Mouse (Mus musculus) brown adipose tissue, adult 24 weeks (tissue): ENCODE measurements around the gene Dop1a. TPM values are rescaled to one million over a fixed set of nuclear protein-coding genes. Genes with fewer than 3 reads are reported as not detected.

Experiments used
- H3K27ac ChIP-seq: fragments of 200-500 bp; replicated peaks from 2 replicates; pipeline ENCODE4 v1.5.1; 2012; ENCODE audit warnings: low read depth, mild to moderate bottlenecking, low read length
- H3K4me1 ChIP-seq: fragments of 200-500 bp; 2 replicates; pipeline ENCODE4 v1.6.1; 2012; ENCODE audit warnings: low read length, mixed read lengths; ENCODE audit not compliant: control insufficient read depth, insufficient read depth, insufficient read length
- H3K4me3 ChIP-seq: fragments of 200-500 bp; 2 replicates; pipeline ENCODE4 v1.5.1; 2012; ENCODE audit warnings: low read depth, mild to moderate bottlenecking, low read length, moderate library complexity; ENCODE audit not compliant: insufficient read depth
- polyA plus RNA-seq: library from polyadenylated mRNA; stranded (reverse); fragments of >200 nt; gene quantifications from 2 replicates; pipeline ENCODE4 v1.2.4, GENCODE M21; 2012; ENCODE audit not compliant: missing spikeins, insufficient read depth, insufficient read length

Dop1a gene
- polyA plus RNA-seq, result 7.5 and 7.6 TPM in 2 replicates

- H3K4me1 ChIP-seq, result no peaks in the 10 kb centered on the region
- H3K4me3 ChIP-seq, result peak within 1 kb of the TSS; percentile 77
- H3K27ac ChIP-seq, result peak within 1 kb of the TSS; percentile 41
Observed at GRCm38 (mm10) chr9:86466990-86467870, at the start of gene Dop1a. Dop1a (plus strand) TSS chr9:86467154.

- no peak overlapping the region for H3K27ac ChIP-seq
- H3K4me1 ChIP-seq, result no peaks in the 10 kb centered on the region
- no peak overlapping the region for H3K4me3 ChIP-seq
Observed at GRCm38 (mm10) chr9:86417971-86418370, 49.0 kb upstream of the Dop1a start.

- H3K27ac ChIP-seq, result no peak overlapping the region
Observed at GRCm38 (mm10) chr9:86419366-86419765, 47.6 kb upstream of the Dop1a start.

GRCm38 (mm10) chr9:86423331-86423730, 43.6 kb upstream of the Dop1a start:
- no peak overlapping the region for H3K4me3 ChIP-seq
- no peak overlapping the region for H3K27ac ChIP-seq
- H3K4me1 ChIP-seq, result no peaks in the 10 kb centered on the region

More at GRCm38 (mm10) chr9:86419366-86419765, 47.6 kb upstream of the Dop1a start:
- Histone ChIP-seq H3K4me3 (no peak overlapping the region), H3K4me1 (no peaks in the 10 kb centered on the region)

- H3K4me1 ChIP-seq, result no peaks in the 10 kb centered on the region
- H3K27ac ChIP-seq, result no peak overlapping the region
- H3K4me3 ChIP-seq, result no peak overlapping the region
Observed at GRCm38 (mm10) chr9:86435510-86435909, 31.4 kb upstream of the Dop1a start.

- no peaks in the 10 kb centered on the region for H3K4me1 ChIP-seq
- H3K27ac ChIP-seq, result no peak overlapping the region
- H3K4me3 ChIP-seq, result no peak overlapping the region
Observed at GRCm38 (mm10) chr9:86436608-86437007, 30.3 kb upstream of the Dop1a start.

- Histone ChIP-seq H3K4me1 (no peaks in the 10 kb centered on the region), H3K4me3 (no peak overlapping the region), H3K27ac (no peak overlapping the region)
Observed at GRCm38 (mm10) chr9:86438337-86439009, 28.5 kb upstream of the Dop1a start.

GRCm38 (mm10) chr9:86442248-86442647, 24.7 kb upstream of the Dop1a start:
- no peaks in the 10 kb centered on the region for H3K4me1 ChIP-seq
- H3K27ac ChIP-seq, result no peak overlapping the region
- no peak overlapping the region for H3K4me3 ChIP-seq

GRCm38 (mm10) chr9:86446847-86447246, 20.1 kb upstream of the Dop1a start:
- H3K4me1 ChIP-seq, result no peaks in the 10 kb centered on the region
- H3K27ac ChIP-seq, result no peak overlapping the region
- H3K4me3 ChIP-seq, result no peak overlapping the region

- no peak overlapping the region for H3K27ac ChIP-seq
- no peaks in the 10 kb centered on the region for H3K4me1 ChIP-seq
- no peak overlapping the region for H3K4me3 ChIP-seq
Observed at GRCm38 (mm10) chr9:86447431-86447830, 19.5 kb upstream of the Dop1a start.

GRCm38 (mm10) chr9:86449581-86449980, 17.4 kb upstream of the Dop1a start:
- Histone ChIP-seq H3K4me1 (no peaks in the 10 kb centered on the region), H3K27ac (no peak overlapping the region), H3K4me3 (no peak overlapping the region)

- Histone ChIP-seq H3K4me1 (no peaks in the 10 kb centered on the region), H3K4me3 (no peak overlapping the region), H3K27ac (no peak overlapping the region)
Observed at GRCm38 (mm10) chr9:86451094-86451493, 15.9 kb upstream of the Dop1a start.

- no peak overlapping the region for H3K4me3 ChIP-seq
- no peaks in the 10 kb centered on the region for H3K4me1 ChIP-seq
Observed at GRCm38 (mm10) chr9:86451617-86452016, 15.3 kb upstream of the Dop1a start.

GRCm38 (mm10) chr9:86453626-86454025, 13.3 kb upstream of the Dop1a start:
- no peaks in the 10 kb centered on the region for H3K4me1 ChIP-seq
- H3K4me3 ChIP-seq, result no peak overlapping the region
- H3K27ac ChIP-seq, result no peak overlapping the region

More at GRCm38 (mm10) chr9:86451617-86452016, 15.3 kb upstream of the Dop1a start:
- H3K27ac ChIP-seq, result no peak overlapping the region

GRCm38 (mm10) chr9:86464151-86465105, 2.5 kb upstream of the Dop1a start, which contains the start of gene Ube2cbp:
Ube2cbp (minus strand) TSS chr9:86464950.
- Histone ChIP-seq H3K4me3 (peak within 1 kb of the TSS; percentile 90), H3K4me1 (no peaks in the 10 kb centered on the region), H3K27ac (no peak within 1 kb of the TSS)
